Mouse (Mus musculus) intestine, embryonic 16.5 days (tissue): ENCODE data around the gene Efcc1. TPM values are rescaled to one million over a fixed set of nuclear protein-coding genes. Genes with fewer than 3 reads are reported as not detected.

Experiments used
- ATAC-seq: fragments of 200-750 bp; cut with Nextera tagmentation; 2 replicates; pipeline ENCODE4 v1.8.0; 2017; ENCODE audit warnings: moderate TSS enrichment, moderate library complexity
- H3K27ac ChIP-seq: fragments of 300-500 bp; sonication (generic); 2 replicates; pipeline ENCODE4 v1.5.1; 2014; ENCODE audit warnings: mild to moderate bottlenecking, low read length
- H3K27me3 ChIP-seq: fragments of 300-500 bp; sonication (generic); replicated peaks from 2 replicates; pipeline ENCODE4 v1.6.1; 2014; ENCODE audit warnings: low read length, control low read depth, mixed read lengths; ENCODE audit not compliant: control insufficient read depth, insufficient read depth
- H3K36me3 ChIP-seq: fragments of 300-500 bp; sonication (generic); 2 replicates; pipeline ENCODE4 v1.6.1; 2014; ENCODE audit warnings: low read length, control low read depth; ENCODE audit not compliant: control insufficient read depth, insufficient read depth
- H3K4me1 ChIP-seq: fragments of 300-500 bp; sonication (generic); 2 replicates; pipeline ENCODE4 v1.6.1; 2014; ENCODE audit warnings: low read length, control low read depth, mixed read lengths; ENCODE audit not compliant: control insufficient read depth, insufficient read depth
- H3K4me2 ChIP-seq: fragments of 300-500 bp; sonication (generic); 2 replicates; pipeline ENCODE4 v1.6.1; 2014; ENCODE audit warnings: low read depth, low read length, control low read depth
- H3K4me3 ChIP-seq: fragments of 300-500 bp; sonication (generic); 2 replicates; pipeline ENCODE4 v1.5.1; 2014; ENCODE audit warnings: mild to moderate bottlenecking, low read length
- H3K9ac ChIP-seq: fragments of 300-500 bp; sonication (generic); 2 replicates; pipeline ENCODE4 v1.6.1; 2014; ENCODE audit warnings: low read depth, low read length
- H3K9me3 ChIP-seq: fragments of 300-500 bp; sonication (generic); 2 replicates; pipeline ENCODE4 v1.6.1; 2016; ENCODE audit warnings: low read length, control low read depth; ENCODE audit not compliant: control insufficient read depth
- WGBS: fragments of 180-500 bp; shearing (Covaris S2); extraction: QIAGEN DNeasy Blood & Tissue Kit; methylation state at CpG from one replicate; pipeline ENCODE4 v1.1.7; 2014; 5-methylcytosine and 5-hydroxymethylcytosine counted together
- polyA plus RNA-seq: library from polyadenylated mRNA; unstranded; fragments of >200 nt; fragmentation: Nextera tagmentation; extraction: Ambion mirVana; gene quantifications from 2 replicates; pipeline ENCODE4 v1.2.1, GENCODE M21; 2015

Efcc1 gene
- polyA plus RNA-seq, 1 experiment from 2014 or later: 0.73 TPM

DNA sequence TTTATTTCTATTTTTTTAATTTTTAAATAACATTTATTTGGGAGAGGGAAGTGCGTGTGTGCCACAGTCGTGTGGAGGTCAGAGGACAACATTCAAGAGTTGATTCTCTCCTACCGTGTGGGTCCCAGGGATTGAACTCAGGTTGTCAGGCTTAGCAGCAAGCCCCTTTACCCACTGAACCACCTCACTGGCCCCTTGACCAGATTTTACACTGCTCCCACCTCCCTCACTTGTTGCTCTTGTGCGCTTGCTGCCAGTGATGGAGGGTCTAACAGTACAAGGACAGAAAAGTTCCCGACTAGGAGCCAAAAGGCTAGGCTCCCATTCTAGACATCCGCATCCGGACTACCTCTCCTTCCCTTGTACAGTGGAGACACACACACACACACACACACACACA is 74.8 kb downstream of the Efcc1 start:
- H3K4me3 ChIP-seq: no peak overlapping the region
- no peak overlapping the region for H3K27ac ChIP-seq
- H3K9me3 ChIP-seq: no peaks in the 10 kb centered on the region
- no peak for ATAC-seq
- no peaks in the 10 kb centered on the region for H3K36me3 ChIP-seq
- WGBS: 85% methylated on average over 7 of the region's 7 CpGs
- H3K9ac ChIP-seq: no peak overlapping the region
- peaks cover 17% of the 10 kb centered on the region for H3K4me1 ChIP-seq
- no peak overlapping the region for H3K4me2 ChIP-seq
- H3K27me3 ChIP-seq: no peaks in the 10 kb centered on the region

Other genes with a start within 250 kb of the Efcc1 start
- gene Arhgap25, start 197.6 kb upstream of the Efcc1 start, polyA plus RNA-seq: 3.4 and 4.2 TPM in 2 replicates
- gene Prokr1, start 140.1 kb upstream of the Efcc1 start, polyA plus RNA-seq: 2.3 and 2.4 TPM in 2 replicates
- gene Aplf, start 58.7 kb upstream of the Efcc1 start, polyA plus RNA-seq: 13.0 and 14.2 TPM in 2 replicates
- 1.5 and 2.0 TPM in 2 replicates for gene Gp9, start 47.2 kb downstream of the Efcc1 start, polyA plus RNA-seq
- 11.3 and 12.2 TPM in 2 replicates for gene Rab43, start 81.3 kb downstream of the Efcc1 start, polyA plus RNA-seq
- 3.7 and 4.1 TPM in 2 replicates for gene Gm45140, start 104.9 kb downstream of the Efcc1 start, polyA plus RNA-seq
- gene Isy1, start 107.9 kb downstream of the Efcc1 start, polyA plus RNA-seq: 42.5 and 50.5 TPM in 2 replicates
- gene Cnbp, start 120.2 kb downstream of the Efcc1 start, polyA plus RNA-seq: 831 and 949 TPM in 2 replicates
- gene Copg1, start 156.9 kb downstream of the Efcc1 start, polyA plus RNA-seq: 162 and 166 TPM in 2 replicates
- 31.6 and 35.6 TPM in 2 replicates for gene Hmces, start 183.1 kb downstream of the Efcc1 start, polyA plus RNA-seq